Mouse (Mus musculus) right cerebral cortex, postnatal 36 days (tissue): ENCODE measurements around the gene Ccdc13.
A peak's percentile ranks its signal among the peaks of the same experiment; 100 is the strongest.

Experiments used
- DNase-seq, 2 experiments: peaks; one replicate each; pipeline ENCODE4 v3.0.0; 2022; ENCODE audit warnings: low spot score in 2 of 2, mixed read lengths in 1 of 2

The Ccdc13 gene

GRCm38 (mm10) chr9:121847138-121847537 lies 7.9 kb upstream of the Ccdc13 start:
- no peak for DNase-seq

DNA sequence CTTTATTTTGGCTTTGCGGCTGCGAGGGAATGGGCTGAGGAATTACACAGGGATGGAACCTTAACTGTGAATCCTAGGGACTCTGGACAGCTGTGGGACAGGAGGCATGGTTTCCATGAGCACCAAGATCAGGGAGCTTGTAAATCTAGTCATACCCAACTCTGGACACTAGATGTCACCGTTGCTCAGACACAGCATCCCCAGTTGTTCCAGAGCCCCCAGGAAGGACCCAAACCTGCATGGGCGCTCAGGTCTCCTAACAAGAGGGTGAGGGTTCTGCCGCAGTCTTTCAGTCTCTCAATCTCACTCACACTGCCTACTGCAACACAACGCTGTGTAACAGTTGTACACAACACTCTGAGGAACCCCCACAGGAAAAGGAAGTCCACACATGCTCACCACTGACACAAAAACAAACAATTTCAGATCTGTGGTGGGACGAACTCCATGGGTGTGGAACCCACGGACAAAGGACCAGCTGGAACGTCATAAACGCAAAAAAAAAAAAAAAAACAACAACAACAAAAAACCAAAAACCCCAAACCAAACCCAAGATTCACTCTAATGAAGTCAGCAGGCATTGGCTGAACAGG lies 7.4 kb upstream of the Ccdc13 start:
- no peak for DNase-seq

DNA sequence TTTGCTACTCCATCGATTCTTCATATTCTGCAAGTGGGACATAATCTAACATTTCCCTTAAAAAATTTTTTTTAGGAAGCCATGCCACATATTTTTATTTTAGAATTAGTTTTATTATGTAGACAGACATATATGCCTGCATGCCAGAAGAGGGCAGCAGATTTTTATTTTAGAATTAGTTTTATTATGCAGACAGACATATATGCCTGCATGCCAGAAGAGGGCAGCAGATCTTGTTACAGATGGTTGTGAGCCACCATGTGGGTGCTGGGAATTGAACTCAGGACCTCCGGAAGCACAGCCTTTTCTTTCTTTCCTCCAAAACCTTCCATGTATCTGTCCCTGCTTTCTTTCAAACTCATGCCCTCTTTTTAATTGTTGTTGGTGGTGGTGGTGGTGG lies 3.7 kb upstream of the Ccdc13 start:
- DNase-seq, result no peak

DNA sequence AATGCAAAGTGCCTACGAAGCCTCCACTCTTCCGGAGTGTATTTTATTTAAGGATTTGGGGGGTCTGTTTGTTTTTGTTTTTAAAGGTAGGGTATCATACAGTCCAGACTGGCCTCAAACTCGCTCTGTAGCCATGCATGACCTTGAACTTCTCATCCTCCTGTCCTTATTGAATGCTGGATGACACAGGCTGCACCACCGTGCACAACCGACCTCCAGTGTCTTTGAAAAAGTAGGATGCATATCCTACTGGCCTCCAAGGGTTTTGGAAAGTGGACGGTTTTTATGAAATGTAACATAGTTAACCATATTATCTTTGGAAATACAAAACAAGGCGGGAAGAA lies 333 bp upstream of the Ccdc13 start:
- DNase-seq, result no peak

GRCm38 (mm10) chr9:121838008-121838407 lies 1.3 kb downstream of the Ccdc13 start:
- no peak for DNase-seq

DNA sequence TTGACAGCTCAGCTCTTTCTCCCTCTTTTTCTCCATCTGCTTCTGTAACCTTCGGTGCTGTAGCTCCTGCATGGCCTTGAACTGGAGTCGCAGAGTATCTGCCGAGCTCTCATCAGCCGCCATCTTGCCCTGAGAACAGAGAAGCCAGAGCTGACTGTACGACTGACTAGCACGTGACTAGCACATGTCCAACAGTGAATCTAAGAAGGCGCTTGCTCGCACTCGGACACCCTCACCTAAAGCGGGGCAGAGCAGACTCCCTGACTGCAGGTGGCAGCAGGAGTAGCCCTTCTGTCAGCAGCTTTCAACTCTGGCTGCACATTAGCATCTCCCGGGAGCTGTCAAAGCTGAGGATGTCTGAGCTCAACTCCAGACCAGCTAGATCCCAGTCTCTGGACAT lies 5.4 kb downstream of the Ccdc13 start:
- no peak for DNase-seq

DNA sequence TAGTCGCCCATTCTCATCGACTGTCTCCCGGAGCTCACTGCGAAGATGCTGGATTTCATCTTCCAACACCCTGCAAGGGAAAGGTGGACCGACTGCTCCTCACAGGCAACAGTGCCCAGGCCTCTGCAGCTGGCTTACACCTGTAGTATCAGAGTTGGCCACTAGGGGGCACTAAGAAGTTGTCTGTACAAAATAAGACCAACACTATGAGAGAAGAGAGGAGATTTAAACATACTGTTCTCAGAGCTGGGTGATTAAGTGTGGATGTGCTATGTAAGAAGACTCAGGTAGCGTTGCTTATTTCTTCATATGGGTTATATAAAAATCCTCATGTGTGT lies 8.3 kb downstream of the Ccdc13 start:
- DNase-seq, result peak; percentile 72 to 75

DNA sequence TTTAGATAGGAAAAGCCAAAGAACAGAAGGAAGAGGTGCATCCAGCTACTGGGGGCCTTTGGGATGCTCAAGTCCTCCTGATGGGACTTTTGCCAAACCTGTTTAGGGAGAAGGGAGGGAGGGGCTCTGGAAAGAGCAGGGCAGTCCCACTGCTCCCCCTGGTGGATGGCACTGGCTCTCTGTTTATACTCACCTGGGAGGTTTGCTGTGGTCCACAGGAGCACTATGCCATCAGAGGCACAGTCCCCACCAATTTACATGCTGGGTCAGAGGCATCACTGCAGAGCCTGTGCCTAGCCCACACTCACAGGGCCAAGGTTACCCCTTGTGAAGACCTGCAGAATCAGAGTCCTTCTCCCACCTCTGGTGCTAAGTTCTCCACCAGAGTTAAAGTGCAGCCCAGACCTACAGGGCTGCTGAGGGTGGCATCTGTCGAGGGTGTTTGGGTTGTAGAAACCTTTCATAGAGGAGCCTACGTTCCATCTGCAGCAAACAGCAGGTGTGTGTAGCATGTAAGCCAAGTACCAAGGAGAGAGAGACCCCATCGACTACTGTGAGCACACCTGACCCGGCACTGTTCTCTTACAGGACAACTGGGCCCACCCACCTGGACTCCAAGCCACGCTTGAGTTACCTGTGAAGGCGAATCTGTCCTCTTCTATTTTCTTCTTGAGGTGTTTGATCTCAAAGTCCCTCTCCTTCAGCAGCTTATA lies 8.9 kb downstream of the Ccdc13 start:
- no peak for DNase-seq

- DNase-seq, result no peak
Observed at GRCm38 (mm10) chr9:121829270-121829992, 9.8 kb downstream of the Ccdc13 start.

DNA sequence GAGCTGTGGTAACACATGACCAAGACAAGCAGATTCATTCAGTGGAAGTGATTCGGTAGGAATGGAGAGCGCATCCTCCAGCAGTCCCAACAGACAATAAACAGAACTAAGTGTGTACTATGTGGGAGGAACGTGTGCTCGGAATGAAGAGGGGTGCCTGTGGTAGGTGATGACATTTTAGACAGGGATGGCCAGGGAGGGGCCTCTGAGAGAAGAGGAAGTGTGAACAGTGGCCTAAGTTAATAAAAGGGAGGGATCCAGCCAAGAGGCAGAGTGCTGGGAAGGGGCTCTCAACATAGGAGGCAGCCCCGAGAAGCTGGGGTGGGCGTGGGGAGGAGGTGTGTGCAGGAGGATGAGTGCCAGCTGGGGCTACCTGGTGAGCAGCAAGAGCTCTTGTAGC lies 10.9 kb downstream of the Ccdc13 start:
- no peak for DNase-seq

- peak in 1 of 2 experiments; percentile 56 for DNase-seq
Observed at GRCm38 (mm10) chr9:121826356-121826755, 12.9 kb downstream of the Ccdc13 start.

DNA sequence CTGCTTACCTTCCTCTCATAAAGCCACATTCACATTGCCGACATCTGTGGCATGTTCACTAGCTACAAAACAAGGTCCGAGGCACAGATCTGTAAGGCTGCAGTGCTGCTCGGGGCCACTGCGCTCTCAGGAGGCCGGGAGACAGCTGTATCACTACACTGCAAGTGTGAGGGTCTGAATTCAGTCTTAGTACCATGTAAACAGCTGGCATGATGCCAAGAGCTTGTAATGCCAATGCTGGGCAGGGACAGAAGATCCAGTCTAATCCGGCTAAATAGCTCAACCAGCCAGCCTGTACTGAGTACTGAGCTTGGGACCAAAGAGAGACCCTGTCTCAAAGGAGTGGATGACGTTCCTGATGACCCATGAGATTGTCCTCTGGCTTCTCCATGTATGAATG lies 15.3 kb downstream of the Ccdc13 start:
- no peak for DNase-seq

GRCm38 (mm10) chr9:121823051-121823450 lies 16.2 kb downstream of the Ccdc13 start:
- DNase-seq, result no peak

- DNase-seq, result no peak
Observed at GRCm38 (mm10) chr9:121822585-121822991, 16.7 kb downstream of the Ccdc13 start.

- DNase-seq, result no peak
Observed at GRCm38 (mm10) chr9:121820765-121821164, 18.5 kb downstream of the Ccdc13 start.

DNA sequence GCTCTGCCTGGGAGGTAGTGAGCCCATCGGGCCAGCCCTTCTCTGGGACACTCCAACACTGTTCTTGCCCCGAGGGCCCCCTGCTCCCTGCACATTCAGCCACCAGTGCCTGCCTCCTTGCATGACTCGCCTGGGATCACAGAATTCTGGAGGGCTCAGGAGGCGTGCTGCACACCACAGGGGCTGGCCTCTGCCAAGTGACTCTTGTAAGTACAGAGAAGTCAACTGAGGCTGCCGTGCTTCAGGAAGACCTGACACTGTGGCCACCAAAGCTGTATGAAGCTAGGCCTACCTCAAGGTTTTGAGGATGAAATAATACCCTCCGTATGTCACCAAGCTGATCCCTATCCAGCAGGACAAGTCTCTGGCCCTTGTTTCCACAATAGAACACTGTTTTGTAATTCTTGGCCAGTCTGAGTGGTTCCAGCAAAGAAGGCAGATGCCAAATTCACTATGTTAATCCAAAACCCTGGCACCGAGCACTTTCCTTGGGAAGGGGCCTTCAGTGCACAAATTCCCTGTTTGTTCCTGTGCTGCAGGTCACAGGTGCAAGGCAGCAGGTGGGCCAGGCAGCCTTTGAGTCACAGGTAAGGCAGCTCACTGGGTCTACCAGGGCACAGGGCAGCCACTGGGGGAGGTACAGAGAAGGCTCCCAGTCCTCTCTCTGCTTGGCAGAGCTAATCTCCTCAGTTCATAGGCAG lies 19.3 kb downstream of the Ccdc13 start:
- no peak for DNase-seq

- no peak for DNase-seq
Observed at GRCm38 (mm10) chr9:121819073-121819770, 20.0 kb downstream of the Ccdc13 start.

GRCm38 (mm10) chr9:121815183-121815582 lies 24.1 kb downstream of the Ccdc13 start:
- DNase-seq, result no peak

- DNase-seq, result peak in 1 of 2 experiments; percentile 58
Observed at GRCm38 (mm10) chr9:121810081-121810821, 29.0 kb downstream of the Ccdc13 start.

DNA sequence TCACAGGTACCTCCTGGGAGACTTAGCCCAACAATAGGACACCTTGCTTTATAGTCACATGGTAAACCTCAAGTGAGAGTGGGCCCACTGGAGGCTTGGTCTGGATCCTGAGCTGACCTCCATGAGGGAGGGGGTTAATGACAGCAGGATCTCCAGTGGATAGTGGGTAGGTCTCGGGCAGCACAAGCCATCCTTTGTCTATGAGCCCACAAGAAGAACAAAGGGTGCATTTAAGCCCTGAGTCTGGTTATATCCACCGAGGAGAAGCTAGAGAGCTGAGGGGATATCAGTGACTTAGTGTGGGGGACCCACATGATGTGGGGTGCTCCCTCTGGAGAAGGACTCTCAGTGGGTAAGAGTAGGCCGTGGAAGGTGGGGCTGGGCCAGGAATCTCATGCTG lies 30.8 kb downstream of the Ccdc13 start:
- no peak for DNase-seq

DNA sequence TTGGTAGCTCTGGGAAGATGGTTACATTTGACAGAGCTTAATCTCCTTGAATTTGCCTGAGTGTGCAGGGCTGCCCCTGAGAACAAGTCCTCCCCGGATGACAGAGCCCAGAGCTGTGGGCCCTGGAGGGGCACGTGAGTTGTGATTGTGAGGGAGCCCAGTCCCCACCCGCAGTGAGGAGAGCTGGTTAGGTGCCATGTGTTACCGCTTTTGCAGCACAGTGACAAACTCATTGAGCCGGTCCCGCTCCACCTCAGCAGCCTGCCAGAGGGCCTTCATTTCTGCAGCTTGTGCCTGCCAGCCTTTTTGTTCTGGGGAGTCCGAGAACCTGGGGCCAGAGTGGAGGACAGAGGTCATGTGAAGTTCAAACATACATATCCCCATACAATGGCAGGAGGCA lies 31.3 kb downstream of the Ccdc13 start:
- DNase-seq, result no peak
